Mouse (Mus musculus): ENCODE results near the gene Hykk.

Gene Hykk

GRCm38 (mm10) chr9:54981291-54982191 is 64.5 kb downstream of the Hykk start:
- DNase-seq, result no peak

- DNase-seq, result no peak
Observed at GRCm38 (mm10) chr9:54982401-54982800, 65.3 kb downstream of the Hykk start.

- no peak for DNase-seq
Observed at GRCm38 (mm10) chr9:54990362-54990761, 73.3 kb downstream of the Hykk start.

- DNase-seq, result no peak
Observed at GRCm38 (mm10) chr9:54994381-54994780, 77.3 kb downstream of the Hykk start.

- DNase-seq, result no peak
Observed at GRCm38 (mm10) chr9:54995645-54996044, 78.6 kb downstream of the Hykk start.

Data from cerebellum, postnatal 36 days (tissue).